Mouse (Mus musculus) liver, embryonic 13.5 days (tissue): Measurements from ENCODE around the gene Akna. TPM values are rescaled to one million over a fixed set of nuclear protein-coding genes. Genes with fewer than 3 reads are reported as not detected.

Experiments used
- ATAC-seq: fragments of 200-750 bp; cut with Nextera tagmentation; 2 replicates; pipeline ENCODE4 v1.8.0; 2017; ENCODE audit warnings: low read depth, mild to moderate bottlenecking, moderate number of reproducible peaks, moderate library complexity
- DNase-seq: peaks from one replicate; pipeline ENCODE4 v3.0.0; 2022
- H3K27ac ChIP-seq: fragments of 300-500 bp; sonication (generic); 2 replicates; pipeline ENCODE4 v1.5.1; 2015; ENCODE audit warnings: moderate library complexity, mild to moderate bottlenecking, inconsistent platforms
- H3K27me3 ChIP-seq: fragments of 300-500 bp; sonication (generic); 2 replicates; pipeline ENCODE4 v1.6.1; 2015; ENCODE audit warnings: mild to moderate bottlenecking, inconsistent platforms
- H3K36me3 ChIP-seq: fragments of 300-500 bp; sonication (generic); 2 replicates; pipeline ENCODE4 v1.6.1; 2015; ENCODE audit warnings: mild to moderate bottlenecking, inconsistent platforms
- H3K4me1 ChIP-seq: fragments of 300-500 bp; sonication (generic); replicated peaks from 2 replicates; pipeline ENCODE4 v1.6.1; 2015; ENCODE audit warnings: inconsistent platforms
- H3K4me2 ChIP-seq: fragments of 300-500 bp; sonication (generic); 2 replicates; pipeline ENCODE4 v1.6.1; 2015; ENCODE audit warnings: inconsistent platforms, mild to moderate bottlenecking, moderate library complexity
- H3K4me3 ChIP-seq: fragments of 300-500 bp; sonication (generic); replicated peaks from 2 replicates; pipeline ENCODE4 v1.5.1; 2015; ENCODE audit warnings: mild to moderate bottlenecking, inconsistent platforms
- H3K9ac ChIP-seq: fragments of 300-500 bp; sonication (generic); 2 replicates; pipeline ENCODE4 v1.6.1; 2015; ENCODE audit warnings: mild to moderate bottlenecking, inconsistent platforms
- H3K9me3 ChIP-seq: fragments of 300-500 bp; sonication (generic); replicated peaks from 2 replicates; pipeline ENCODE4 v1.6.1; 2016; ENCODE audit warnings: inconsistent platforms
- WGBS: fragments of 180-500 bp; shearing (Covaris S2); methylation state at CpG from one replicate; pipeline ENCODE4 v1.1.7; 2015; ENCODE audit not compliant: insufficient replicate concordance; 5-methylcytosine and 5-hydroxymethylcytosine counted together
- polyA plus RNA-seq: library from polyadenylated mRNA; unstranded; fragments of >200 nt; fragmentation: Nextera tagmentation; extraction: Ambion mirVana; gene quantifications from 2 replicates; pipeline ENCODE4 v1.2.1, GENCODE M21; 2015

Gene Akna
- polyA plus RNA-seq, 1 experiment from 2014 or later, result 3.0 TPM

GRCm38 (mm10) chr4:63409317-63409907 is 6.3 kb upstream of the Akna start:
- ATAC-seq (no peak), DNase-seq (no peak)
- no peaks in the 10 kb centered on the region for H3K36me3 ChIP-seq
- peak overlapping the region; percentile 60 for H3K9ac ChIP-seq
- H3K9me3 ChIP-seq, result no peaks in the 10 kb centered on the region
- H3K27me3 ChIP-seq, result peaks cover 7% of the 10 kb centered on the region
- no peak overlapping the region for H3K27ac ChIP-seq
- peak overlapping the region; percentile 94 for H3K4me2 ChIP-seq
- peak overlapping the region; percentile 69 for H3K4me3 ChIP-seq
- peaks cover 63% of the 10 kb centered on the region for H3K4me1 ChIP-seq
- 9% methylated on average over 18 of the region's 18 CpGs for WGBS

- Histone ChIP-seq H3K9ac (no peak overlapping the region), H3K9me3 (no peaks in the 10 kb centered on the region), H3K4me3 (no peak overlapping the region), H3K4me2 (peak overlapping the region; percentile 94), H3K27ac (no peak overlapping the region), H3K4me1 (peaks cover 70% of the 10 kb centered on the region), H3K36me3 (no peaks in the 10 kb centered on the region), H3K27me3 (peaks cover 7% of the 10 kb centered on the region)
- 12% methylated on average over 8 of the region's 8 CpGs for WGBS
- DNase-seq (no peak), ATAC-seq (no peak)
These were observed 5.5 kb upstream of the Akna start for GRCm38 (mm10) chr4:63408649-63409048.

GRCm38 (mm10) chr4:63408247-63408646 is 5.1 kb upstream of the Akna start:
- no peak for DNase-seq
- Histone ChIP-seq H3K9me3 (no peaks in the 10 kb centered on the region), H3K9ac (no peak overlapping the region; the same call in 1 of the 2 replicates), H3K4me1 (peaks cover 74% of the 10 kb centered on the region), H3K27ac (no peak overlapping the region), H3K4me3 (no peak overlapping the region), H3K27me3 (peaks cover 7% of the 10 kb centered on the region), H3K36me3 (no peaks in the 10 kb centered on the region), H3K4me2 (no peak overlapping the region)
- ATAC-seq, result no peak
- WGBS, result 61% methylated on average over 7 of the region's 7 CpGs

GRCm38 (mm10) chr4:63405683-63406082 is 2.5 kb upstream of the Akna start:
- no peak overlapping the region for H3K4me2 ChIP-seq
- no peaks in the 10 kb centered on the region for H3K9me3 ChIP-seq
- no peak overlapping the region for H3K9ac ChIP-seq
- H3K27me3 ChIP-seq, result peaks cover 7% of the 10 kb centered on the region
- 43% methylated on average over 4 of the region's 4 CpGs for WGBS
- H3K36me3 ChIP-seq, result no peaks in the 10 kb centered on the region
- ATAC-seq (no peak), DNase-seq (no peak)
- no peak overlapping the region for H3K27ac ChIP-seq
- H3K4me3 ChIP-seq, result no peak overlapping the region
- peaks cover 92% of the 10 kb centered on the region for H3K4me1 ChIP-seq

GRCm38 (mm10) chr4:63405051-63405450 is 1.9 kb upstream of the Akna start:
- no peaks in the 10 kb centered on the region for H3K36me3 ChIP-seq
- no peak overlapping the region for H3K4me2 ChIP-seq
- H3K4me1 ChIP-seq, result peaks cover 93% of the 10 kb centered on the region
- WGBS, result 16% methylated on average over 7 of the region's 7 CpGs
- H3K9me3 ChIP-seq, result no peaks in the 10 kb centered on the region
- DNase-seq, result no peak
- H3K9ac ChIP-seq, result peak overlapping the region; percentile 5; the same call in 1 of the 2 replicates
- no peak; the same call in 1 of the 2 replicates for ATAC-seq
- no peak overlapping the region for H3K27ac ChIP-seq
- H3K4me3 ChIP-seq, result no peak overlapping the region
- peaks cover 7% of the 10 kb centered on the region for H3K27me3 ChIP-seq

GRCm38 (mm10) chr4:63404205-63404604 is 1.1 kb upstream of the Akna start:
- ATAC-seq, result no peak
- no peak overlapping the region for H3K4me2 ChIP-seq

GRCm38 (mm10) chr4:63402558-63402957 is 596 bp downstream of the Akna start:
- H3K9ac ChIP-seq, result peak overlapping the region; percentile 59
- 40% methylated on average over 6 of the region's 6 CpGs for WGBS
- H3K9me3 ChIP-seq, result no peaks in the 10 kb centered on the region
- H3K4me1 ChIP-seq, result peaks cover 92% of the 10 kb centered on the region
- peak overlapping the region; percentile 40 for H3K4me3 ChIP-seq
- DNase-seq, result no peak
- no peaks in the 10 kb centered on the region for H3K36me3 ChIP-seq
- H3K27me3 ChIP-seq, result no peaks in the 10 kb centered on the region
- peak overlapping the region; percentile 67 for H3K27ac ChIP-seq
- ATAC-seq, result no peak
- peak overlapping the region; percentile 49 for H3K4me2 ChIP-seq

More at GRCm38 (mm10) chr4:63404205-63404604, 1.1 kb upstream of the Akna start:
- Histone ChIP-seq H3K36me3 (no peaks in the 10 kb centered on the region), H3K4me1 (peaks cover 93% of the 10 kb centered on the region), H3K27me3 (peaks cover 4% of the 10 kb centered on the region), H3K27ac (peak overlapping the region; percentile 50), H3K9me3 (no peaks in the 10 kb centered on the region), H3K4me3 (no peak overlapping the region), H3K9ac (no peak overlapping the region)
- no peak for DNase-seq
- 32% methylated on average over 7 of the region's 7 CpGs for WGBS

GRCm38 (mm10) chr4:63402056-63402455 is 1.1 kb downstream of the Akna start:
- Histone ChIP-seq H3K27ac (peak overlapping the region; percentile 67), H3K4me1 (peaks cover 88% of the 10 kb centered on the region), H3K9me3 (no peaks in the 10 kb centered on the region), H3K36me3 (no peaks in the 10 kb centered on the region), H3K9ac (peak overlapping the region; percentile 59), H3K4me3 (peak overlapping the region; percentile 40), H3K27me3 (no peaks in the 10 kb centered on the region), H3K4me2 (peak overlapping the region; percentile 49)
- 51% methylated on average over 10 of the region's 10 CpGs for WGBS
- ATAC-seq (peak; percentile 60), DNase-seq (no peak)

GRCm38 (mm10) chr4:63401620-63402019 is 1.5 kb downstream of the Akna start:
- 0 out of 2 replicates have a peak overlapping the region, but pooled peaks have one; percentile 40 for H3K4me3 ChIP-seq
- H3K36me3 ChIP-seq, result no peaks in the 10 kb centered on the region
- ATAC-seq, result no peak
- H3K4me2 ChIP-seq, result peak overlapping the region; percentile 49
- peaks cover 84% of the 10 kb centered on the region for H3K4me1 ChIP-seq
- no peaks in the 10 kb centered on the region for H3K9me3 ChIP-seq
- peak overlapping the region; percentile 67 for H3K27ac ChIP-seq
- no peaks in the 10 kb centered on the region for H3K27me3 ChIP-seq
- DNase-seq, result no peak
- peak overlapping the region; percentile 59 for H3K9ac ChIP-seq
- 31% methylated on average over 6 of the region's 6 CpGs for WGBS

- no peak for ATAC-seq
- Histone ChIP-seq H3K27me3 (no peaks in the 10 kb centered on the region), H3K9ac (no peak overlapping the region), H3K9me3 (no peaks in the 10 kb centered on the region), H3K4me2 (peak overlapping the region; percentile 49), H3K4me1 (peaks cover 75% of the 10 kb centered on the region), H3K36me3 (no peaks in the 10 kb centered on the region), H3K4me3 (peak overlapping the region; percentile 8; the same call in 1 of the 2 replicates), H3K27ac (peak overlapping the region; percentile 61; the same call in 1 of the 2 replicates)
- no peak for DNase-seq
- WGBS, result 53% methylated on average over 18 of the region's 18 CpGs
These were observed 2.4 kb downstream of the Akna start for GRCm38 (mm10) chr4:63400541-63401306.

GRCm38 (mm10) chr4:63399691-63400270 is 3.4 kb downstream of the Akna start:
- peak overlapping the region; percentile 33 for H3K9ac ChIP-seq
- H3K4me2 ChIP-seq, result peak overlapping the region; percentile 25
- no peaks in the 10 kb centered on the region for H3K27me3 ChIP-seq
- DNase-seq (no peak), ATAC-seq (no peak)
- H3K27ac ChIP-seq, result peak overlapping the region; percentile 59
- WGBS, result 40% methylated on average over 8 of the region's 8 CpGs
- H3K4me1 ChIP-seq, result peaks cover 66% of the 10 kb centered on the region
- peaks cover 6% of the 10 kb centered on the region; the same call in 1 of the 2 replicates for H3K36me3 ChIP-seq
- H3K9me3 ChIP-seq, result no peaks in the 10 kb centered on the region
- H3K4me3 ChIP-seq, result no peak overlapping the region
